In the genomic region with DNA sequence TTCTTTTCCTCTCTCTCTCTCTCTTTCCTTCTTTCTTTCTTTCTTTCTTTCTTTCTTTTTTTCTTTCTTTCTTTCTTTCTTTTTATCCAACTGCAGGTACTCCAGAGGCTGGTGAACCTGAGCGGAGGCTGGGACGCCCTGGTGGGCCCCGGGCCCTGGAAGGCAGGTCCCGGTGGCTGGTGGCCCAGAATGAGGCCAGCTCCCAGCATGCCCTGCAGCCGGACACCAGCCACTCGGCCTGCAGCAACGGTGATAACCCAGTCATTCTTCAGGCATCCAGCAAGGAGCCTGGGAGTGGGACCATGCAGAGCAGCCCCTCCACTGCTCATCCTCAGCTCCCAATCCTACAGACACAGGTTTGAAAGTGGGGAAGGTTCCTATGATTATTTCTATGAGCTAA, we compare ENCODE assay signal across 21 mouse cellular contexts. TPM values are rescaled to one million over a fixed set of nuclear protein-coding genes. Genes with fewer than 3 reads are reported as not detected.
A peak's percentile ranks its signal among the peaks of the same experiment; 100 is the strongest.
DNase-seq lines count a peak whose midpoint lies in the region; ATAC-seq lines count a peak whose summit lies in the region.
"Had no signal": no experiment of that assay in that cellular context is flagged by ENCODE, and none has a peak within 500 bp of the region (broad histone marks: within the 10 kb centered on the region; RNA-seq: fewer than 3 reads in every experiment).

No protein-coding gene starts in this region.

- H3K27me3 ChIP-seq in heart, embryonic 11.5 days (ENCODE audit: control insufficient read depth, insufficient read depth, low read length): no peaks in the 10 kb centered on the region
- no peaks in the 10 kb centered on the region for H3K27me3 ChIP-seq in kidney, embryonic 16.5 days (ENCODE audit: insufficient read depth, low read length)
- H3K27me3 ChIP-seq in kidney, embryonic 14.5 days (ENCODE audit: control insufficient read depth, insufficient read depth, low read length): no peaks in the 10 kb centered on the region
- H3K27me3 ChIP-seq: forebrain, embryonic 13.5 days; heart, embryonic 15.5 days; hindbrain, embryonic 15.5 days; liver, embryonic 12.5 days; lung, embryonic 15.5 days; neural tube, embryonic 13.5 days had no signal

- no peaks in the 10 kb centered on the region for H3K9me3 ChIP-seq in heart, embryonic 11.5 days (replicated peaks; ENCODE audit: control insufficient read depth, low read length)
- H3K9me3 ChIP-seq in kidney, embryonic 16.5 days (ENCODE audit: low read length): no peaks in the 10 kb centered on the region
- H3K9me3 ChIP-seq in kidney, embryonic 14.5 days (ENCODE audit: control insufficient read depth, low read length): no peaks in the 10 kb centered on the region
- H3K9me3 ChIP-seq: forebrain, embryonic 13.5 days; heart, embryonic 15.5 days; hindbrain, embryonic 15.5 days; liver, embryonic 12.5 days; lung, embryonic 15.5 days; neural tube, embryonic 13.5 days had no signal

- H3K9ac ChIP-seq in heart, embryonic 11.5 days (ENCODE audit: low read depth, low read length): no peak overlapping the region
- H3K9ac ChIP-seq in kidney, embryonic 16.5 days (replicated peaks; ENCODE audit: low read length): no peak overlapping the region
- no peak overlapping the region for H3K9ac ChIP-seq in kidney, embryonic 14.5 days (ENCODE audit: low read depth, low read length)
- H3K9ac ChIP-seq: forebrain, embryonic 13.5 days; heart, embryonic 15.5 days; hindbrain, embryonic 15.5 days; liver, embryonic 12.5 days; lung, embryonic 15.5 days; neural tube, embryonic 13.5 days had no signal

- peaks cover 14% of the 10 kb centered on the region for H3K4me1 ChIP-seq in heart, embryonic 11.5 days (ENCODE audit: control insufficient read depth, insufficient read depth, low read length)
- peaks cover 18% of the 10 kb centered on the region for H3K4me1 ChIP-seq in kidney, embryonic 16.5 days (ENCODE audit: insufficient read depth, low read length)
- H3K4me1 ChIP-seq in kidney, embryonic 14.5 days (ENCODE audit: control insufficient read depth, insufficient read depth, low read length): peaks cover 10% of the 10 kb centered on the region

- WGBS in heart, embryonic 11.5 days (ENCODE audit: insufficient replicate concordance): 84% methylated on average over 7 of the region's 7 CpGs
- WGBS in kidney, embryonic 16.5 days: 92% methylated on average over 7 of the region's 7 CpGs
- WGBS in kidney, embryonic 14.5 days: 92% methylated on average over 7 of the region's 7 CpGs

- H3K36me3 ChIP-seq in heart, embryonic 11.5 days (ENCODE audit: control insufficient read depth, insufficient read depth, low read length): peaks cover 24% of the 10 kb centered on the region
- H3K36me3 ChIP-seq in kidney, embryonic 16.5 days (ENCODE audit: insufficient read depth, low read length): peaks cover 34% of the 10 kb centered on the region
- peaks cover 57% of the 10 kb centered on the region for H3K36me3 ChIP-seq in kidney, embryonic 14.5 days (ENCODE audit: control insufficient read depth, insufficient read depth, low read length)

- ATAC-seq in heart, embryonic 11.5 days (replicated peaks; ENCODE audit: insufficient number of reproducible peaks, low FRiP score, low TSS enrichment): no peak
- ATAC-seq in kidney, embryonic 16.5 days (ENCODE audit: low FRiP score, low TSS enrichment): no peak
- ATAC-seq in kidney, embryonic 14.5 days (ENCODE audit: low FRiP score, low TSS enrichment): no peak
- ATAC-seq: activated CD4-positive, CD25-positive, alpha-beta regulatory T cell, adult 4 months; forebrain, embryonic 13.5 days; intestine, postnatal 0 days; liver, embryonic 12.5 days had no signal

- no peak overlapping the region for H3K27ac ChIP-seq in heart, embryonic 11.5 days (ENCODE audit: low read depth, low read length)
- H3K27ac ChIP-seq in kidney, embryonic 16.5 days (ENCODE audit: low read length): no peak overlapping the region
- no peak overlapping the region for H3K27ac ChIP-seq in kidney, embryonic 14.5 days (ENCODE audit: low read depth, low read length)
- H3K27ac ChIP-seq: forebrain, embryonic 13.5 days; heart, embryonic 15.5 days; hindbrain, embryonic 15.5 days; liver, embryonic 12.5 days; lung, embryonic 15.5 days; macrophage; neural tube, embryonic 13.5 days had no signal

- DNase-seq in cerebellum, adult 11-12 months: peak; percentile 31
- DNase-seq in cerebellum, adult 9-10 months: no peak
- DNase-seq in heart, adult 9 months (ENCODE audit: low spot score in 2 of 2): peak; percentile 11 to 13
- DNase-seq in cerebellum, postnatal 14 days: peak; percentile 23 to 42
- DNase-seq in heart, postnatal 4 days: peak; percentile 24
- DNase-seq: kidney, postnatal 10 days; layer of hippocampus, adult 9-11 months; right cerebral cortex, postnatal 4 days had no signal

- no peak overlapping the region for H3K4me2 ChIP-seq in heart, embryonic 11.5 days
- H3K4me2 ChIP-seq in kidney, embryonic 16.5 days (replicated peaks; ENCODE audit: low read depth, low read length): no peak overlapping the region
- no peak overlapping the region for H3K4me2 ChIP-seq in kidney, embryonic 14.5 days (replicated peaks; ENCODE audit: low read depth, low read length)
- H3K4me2 ChIP-seq: forebrain, embryonic 13.5 days; heart, embryonic 15.5 days; hindbrain, embryonic 15.5 days; liver, embryonic 12.5 days; lung, embryonic 15.5 days; midbrain, embryonic 11.5 days; neural tube, embryonic 13.5 days had no signal

- no peak overlapping the region for H3K4me3 ChIP-seq in heart, embryonic 11.5 days (ENCODE audit: low read depth, low read length)
- H3K4me3 ChIP-seq in kidney, embryonic 16.5 days (ENCODE audit: low read length): no peak overlapping the region
- no peak overlapping the region for H3K4me3 ChIP-seq in kidney, embryonic 14.5 days (ENCODE audit: low read length)
- H3K4me3 ChIP-seq: forebrain, embryonic 13.5 days; heart, embryonic 15.5 days; hindbrain, embryonic 15.5 days; liver, embryonic 12.5 days; lung, embryonic 15.5 days; neural tube, embryonic 13.5 days had no signal

RNA-seq across cellular contexts. Expression of gene Gm42715, which starts 3.5 kb away (rescaled TPM):
- polyA plus RNA-seq in heart, embryonic 11.5 days (2014; fragmentation: Nextera tagmentation; extraction: Ambion mirVana): 9.8 and 12.6 TPM in 2 replicates
- total RNA-seq in heart, postnatal 4 days (2021): 10 to 100 TPM; 16.5 to 17.1 TPM
- polyA plus RNA-seq in kidney, embryonic 16.5 days (2015; fragmentation: Nextera tagmentation; extraction: Ambion mirVana): 16.2 and 22.4 TPM in 2 replicates
- 25.1 and 25.4 TPM in 2 replicates for polyA plus RNA-seq in kidney, embryonic 14.5 days (2014; fragmentation: Nextera tagmentation; extraction: Ambion mirVana)

RNA-seq across cellular contexts. Expression of gene Srcap, which starts 4.1 kb away (rescaled TPM):
- polyA plus RNA-seq in heart, embryonic 11.5 days (2014; fragmentation: Nextera tagmentation; extraction: Ambion mirVana): 36.8 and 46.6 TPM in 2 replicates
- 10 to 100 TPM; 78.7 to 80.5 TPM for total RNA-seq in heart, postnatal 4 days (2021)
- 39.6 and 44.1 TPM in 2 replicates for polyA plus RNA-seq in kidney, embryonic 16.5 days (2015; fragmentation: Nextera tagmentation; extraction: Ambion mirVana)
- polyA plus RNA-seq in kidney, embryonic 14.5 days (2014; fragmentation: Nextera tagmentation; extraction: Ambion mirVana): 43.0 and 82.3 TPM in 2 replicates

RNA-seq across cellular contexts. Expression of gene Fbrs, which starts 36.8 kb away (rescaled TPM):
- 9.9 and 11.1 TPM in 2 replicates for polyA plus RNA-seq in heart, embryonic 11.5 days (2014; fragmentation: Nextera tagmentation; extraction: Ambion mirVana)
- total RNA-seq in heart, postnatal 4 days (2021): 10 to 100 TPM; 37.4 to 38.0 TPM
- 12.2 and 13.1 TPM in 2 replicates for polyA plus RNA-seq in kidney, embryonic 16.5 days (2015; fragmentation: Nextera tagmentation; extraction: Ambion mirVana)
- 16.1 and 16.7 TPM in 2 replicates for polyA plus RNA-seq in kidney, embryonic 14.5 days (2014; fragmentation: Nextera tagmentation; extraction: Ambion mirVana)

RNA-seq across cellular contexts. Expression of gene Tmem265, which starts 45.3 kb away (rescaled TPM):
- polyA plus RNA-seq in heart, embryonic 11.5 days (2014; fragmentation: Nextera tagmentation; extraction: Ambion mirVana): 3.0 and 5.6 TPM in 2 replicates
- under 1 TPM in 1 of 2 experiments, not detected in 1; 0.45 TPM for total RNA-seq in heart, postnatal 4 days (2021)
- polyA plus RNA-seq in kidney, embryonic 16.5 days (2015; fragmentation: Nextera tagmentation; extraction: Ambion mirVana): 10.5 and 10.6 TPM in 2 replicates
- 6.3 and 10.0 TPM in 2 replicates for polyA plus RNA-seq in kidney, embryonic 14.5 days (2014; fragmentation: Nextera tagmentation; extraction: Ambion mirVana)
- polyA plus RNA-seq: macrophage had no signal

RNA-seq across cellular contexts. Expression of gene Prr14, which starts 56.4 kb away (rescaled TPM):
- polyA plus RNA-seq in heart, embryonic 11.5 days (2014; fragmentation: Nextera tagmentation; extraction: Ambion mirVana): 39.7 and 41.1 TPM in 2 replicates
- 10 to 100 TPM; 28.0 to 28.9 TPM for total RNA-seq in heart, postnatal 4 days (2021)
- 41.9 and 47.2 TPM in 2 replicates for polyA plus RNA-seq in kidney, embryonic 16.5 days (2015; fragmentation: Nextera tagmentation; extraction: Ambion mirVana)
- 40.9 and 48.4 TPM in 2 replicates for polyA plus RNA-seq in kidney, embryonic 14.5 days (2014; fragmentation: Nextera tagmentation; extraction: Ambion mirVana)
